Mouse (Mus musculus) lung, embryonic 14.5 days (tissue): Measurements from ENCODE around the gene 4930455H04Rik. TPM values are rescaled to one million over a fixed set of nuclear protein-coding genes. Genes with fewer than 3 reads are reported as not detected.

ENCODE experiments used
- ATAC-seq: fragments of 200-750 bp; cut with Nextera tagmentation; 2 replicates; pipeline ENCODE4 v1.8.0; 2017; ENCODE audit warnings: mild to moderate bottlenecking, moderate TSS enrichment, moderate library complexity; ENCODE audit not compliant: insufficient read depth
- DNase-seq: peaks from one replicate; pipeline ENCODE4 v3.0.0-alpha.2; 2015
- H3K27ac ChIP-seq: fragments of 300-500 bp; sonication (generic); 2 replicates; pipeline ENCODE4 v1.5.1; 2014; ENCODE audit warnings: low read depth, mild to moderate bottlenecking, moderate library complexity
- H3K27me3 ChIP-seq: fragments of 300-500 bp; sonication (generic); 2 replicates; pipeline ENCODE4 v1.6.1; 2014; ENCODE audit warnings: low read length, control low read depth; ENCODE audit not compliant: insufficient read depth
- H3K36me3 ChIP-seq: fragments of 300-500 bp; sonication (generic); 2 replicates; pipeline ENCODE4 v1.6.1; 2014; ENCODE audit warnings: control low read depth; ENCODE audit not compliant: insufficient read depth
- H3K4me1 ChIP-seq: fragments of 300-500 bp; sonication (generic); 2 replicates; pipeline ENCODE4 v1.6.1; 2014; ENCODE audit warnings: antibody characterized with exemption, control low read depth; ENCODE audit not compliant: insufficient read depth
- H3K4me2 ChIP-seq: fragments of 300-500 bp; sonication (generic); 2 replicates; pipeline ENCODE4 v1.6.1; 2014; ENCODE audit warnings: mild to moderate bottlenecking
- H3K4me3 ChIP-seq: fragments of 300-500 bp; sonication (generic); 2 replicates; pipeline ENCODE4 v1.5.1; 2014; ENCODE audit warnings: low read depth, low read length
- H3K9ac ChIP-seq: fragments of 300-500 bp; sonication (generic); 2 replicates; pipeline ENCODE4 v1.6.1; 2014
- H3K9me3 ChIP-seq: fragments of 300-500 bp; sonication (generic); 2 replicates; pipeline ENCODE4 v1.6.1; 2016; ENCODE audit warnings: low read depth, low read length, control low read depth
- CTCF ChIP-seq: IDR thresholded peaks from 2 replicates; pipeline ENCODE4 v1.5.1; 2016; ENCODE audit warnings: antibody characterized with exemption, low read depth
- WGBS: fragments of 180-500 bp; shearing (Covaris S2); extraction: QIAGEN DNeasy Blood & Tissue Kit; methylation state at CpG from one replicate; pipeline ENCODE4 v1.1.7; 2014; 5-methylcytosine and 5-hydroxymethylcytosine counted together
- polyA plus RNA-seq: library from polyadenylated mRNA; unstranded; fragments of >200 nt; fragmentation: Nextera tagmentation; extraction: Ambion mirVana; gene quantifications from 2 replicates; pipeline ENCODE4 v1.2.1, GENCODE M21; 2014

Gene 4930455H04Rik
- polyA plus RNA-seq, 1 experiment from 2014 or later = not detected

- Histone ChIP-seq H3K27ac (no peak overlapping the region), H3K27me3 (no peaks in the 10 kb centered on the region), H3K36me3 (no peaks in the 10 kb centered on the region), H3K9me3 (no peaks in the 10 kb centered on the region), H3K4me2 (peak overlapping the region; percentile 71), H3K9ac (no peak overlapping the region), H3K4me3 (peak overlapping the region; percentile 11; the same call in 1 of the 2 replicates), H3K4me1 (0 out of 2 replicates have a peak, but pooled peaks cover 5% of the 10 kb centered on the region)
- WGBS = 39% methylated on average over 6 of the region's 6 CpGs
- ATAC-seq (no peak), DNase-seq (peak; percentile 61)
- no peak for TF ChIP-seq CTCF
Observed at GRCm38 (mm10) chr3:116966800-116967199, 1.3 kb upstream of the 4930455H04Rik start.

- Histone ChIP-seq H3K27ac (no peak overlapping the region), H3K4me3 (no peak overlapping the region; the same call in 1 of the 2 replicates), H3K27me3 (no peaks in the 10 kb centered on the region), H3K4me2 (peak overlapping the region; percentile 71), H3K9me3 (no peaks in the 10 kb centered on the region), H3K9ac (no peak overlapping the region), H3K4me1 (0 out of 2 replicates have a peak, but pooled peaks cover 5% of the 10 kb centered on the region), H3K36me3 (no peaks in the 10 kb centered on the region)
- no peak for ATAC-seq
- DNase-seq = no peak
- no peak for TF ChIP-seq CTCF
- 79% methylated on average over 6 of the region's 6 CpGs for WGBS
Observed at GRCm38 (mm10) chr3:116967436-116967835, 631 bp upstream of the 4930455H04Rik start.

- H3K4me1 ChIP-seq = 0 out of 2 replicates have a peak, but pooled peaks cover 5% of the 10 kb centered on the region
- ATAC-seq (peak; percentile 80), DNase-seq (peak; percentile 68)
- H3K27me3 ChIP-seq = no peaks in the 10 kb centered on the region
- TF ChIP-seq CTCF = no peak
- no peaks in the 10 kb centered on the region for H3K9me3 ChIP-seq
- H3K27ac ChIP-seq = 0 out of 2 replicates have a peak within 1 kb of the TSS, but pooled peaks have one; percentile 26
- WGBS = 2% methylated on average over 17 of the region's 17 CpGs
- H3K36me3 ChIP-seq = no peaks in the 10 kb centered on the region
- H3K9ac ChIP-seq = peak within 1 kb of the TSS; percentile 46
- H3K4me2 ChIP-seq = peak within 1 kb of the TSS; percentile 71
- peak within 1 kb of the TSS; percentile 35 for H3K4me3 ChIP-seq
Observed at GRCm38 (mm10) chr3:116968540-116968997, 502 bp downstream of the 4930455H04Rik start, which contains the start of gene Palmd. Gene Palmd, minus strand, starts transcription at chr3:116968987.

GRCm38 (mm10) chr3:116969003-116969402 is 936 bp downstream of the 4930455H04Rik start:
- DNase-seq (no peak), ATAC-seq (no peak)
- H3K36me3 ChIP-seq = no peaks in the 10 kb centered on the region
- TF ChIP-seq CTCF = no peak
- H3K9ac ChIP-seq = peak overlapping the region; percentile 46; the same call in 1 of the 2 replicates
- no peaks in the 10 kb centered on the region for H3K27me3 ChIP-seq
- H3K9me3 ChIP-seq = no peaks in the 10 kb centered on the region
- H3K4me1 ChIP-seq = 0 out of 2 replicates have a peak, but pooled peaks cover 5% of the 10 kb centered on the region
- no peak overlapping the region for H3K27ac ChIP-seq
- 13% methylated on average over 5 of the region's 5 CpGs for WGBS
- H3K4me2 ChIP-seq = peak overlapping the region; percentile 71
- peak overlapping the region; percentile 35 for H3K4me3 ChIP-seq

GRCm38 (mm10) chr3:116969786-116970185 is 1.7 kb downstream of the 4930455H04Rik start:
- DNase-seq (no peak), ATAC-seq (no peak)
- no peak for TF ChIP-seq CTCF
- Histone ChIP-seq H3K27me3 (no peaks in the 10 kb centered on the region), H3K27ac (no peak overlapping the region), H3K4me3 (no peak overlapping the region), H3K4me2 (no peak overlapping the region), H3K4me1 (0 out of 2 replicates have a peak, but pooled peaks cover 5% of the 10 kb centered on the region), H3K36me3 (no peaks in the 10 kb centered on the region), H3K9ac (no peak overlapping the region), H3K9me3 (no peaks in the 10 kb centered on the region)
- WGBS = 62% methylated on average over 5 of the region's 5 CpGs

GRCm38 (mm10) chr3:116981811-116982575 is 13.9 kb downstream of the 4930455H04Rik start:
- Histone ChIP-seq H3K27ac (no peak overlapping the region), H3K4me3 (no peak overlapping the region), H3K9ac (no peak overlapping the region), H3K4me1 (no peaks in the 10 kb centered on the region), H3K36me3 (no peaks in the 10 kb centered on the region), H3K4me2 (no peak overlapping the region), H3K27me3 (no peaks in the 10 kb centered on the region), H3K9me3 (no peaks in the 10 kb centered on the region)
- TF ChIP-seq CTCF = no peak
- ATAC-seq = no peak
- peak; percentile 56 for DNase-seq
- WGBS = 50% methylated on average over 9 of the region's 9 CpGs

GRCm38 (mm10) chr3:116985042-116985455 is 17.0 kb downstream of the 4930455H04Rik start:
- Histone ChIP-seq H3K4me2 (no peak overlapping the region), H3K4me3 (no peak overlapping the region), H3K36me3 (no peaks in the 10 kb centered on the region), H3K4me1 (no peaks in the 10 kb centered on the region), H3K9ac (no peak overlapping the region), H3K9me3 (no peaks in the 10 kb centered on the region), H3K27ac (no peak overlapping the region), H3K27me3 (no peaks in the 10 kb centered on the region)
- peak; percentile 66 for DNase-seq
- TF ChIP-seq CTCF = no peak
- ATAC-seq = peak; percentile 31; the same call in 1 of the 2 replicates
- WGBS = 20% methylated on average over 1 of the region's 1 CpGs
